Mouse (Mus musculus) stomach, postnatal 0 days (tissue): ENCODE measurements around the gene Lrch4.

ENCODE experiments used
- CTCF ChIP-seq: IDR thresholded peaks from 2 replicates; pipeline ENCODE4 v1.5.1; 2016; ENCODE audit warnings: antibody characterized with exemption, low read depth, mild to moderate bottlenecking, moderate library complexity
- EP300 ChIP-seq: optimal IDR thresholded peaks from 2 replicates; pipeline ENCODE3; 2016; ENCODE audit warnings: antibody characterized with exemption

DNA sequence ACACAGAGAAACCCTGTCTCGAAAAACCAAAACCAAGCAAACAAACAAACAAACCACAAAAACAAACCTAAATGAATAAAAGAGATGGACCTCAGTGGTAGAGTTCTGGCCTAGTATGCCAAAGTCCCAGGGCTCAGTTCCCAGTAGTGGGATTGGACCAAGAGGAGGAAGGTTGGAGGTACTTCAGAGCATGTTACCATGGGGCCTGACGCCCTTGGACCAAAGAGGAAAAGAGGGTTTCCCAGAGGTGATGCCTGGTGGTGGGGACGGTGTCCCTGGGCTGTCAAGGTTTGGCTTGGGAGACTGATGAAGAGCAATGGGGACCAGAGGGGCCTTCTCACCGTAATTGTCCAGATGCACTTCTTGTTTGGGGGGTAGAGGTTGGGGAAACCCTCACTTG lies 18.9 kb upstream of the Lrch4 start:
- no peak for TF ChIP-seq CTCF
- no peak for TF ChIP-seq EP300
